Comparison of ENCODE assay signal across 16 mouse cellular contexts in genomic region chr8:13283200-13283599, GRCm38 (mm10). TPM values are rescaled to one million over a fixed set of nuclear protein-coding genes. Genes with fewer than 3 reads are reported as not detected.
A peak's percentile ranks its signal among the peaks of the same experiment; 100 is the strongest.
DNase-seq lines count a peak whose midpoint lies in the region; ATAC-seq and TF ChIP-seq lines count a peak whose summit lies in the region.
"Had no signal": no experiment of that assay in that cellular context is flagged by ENCODE, and none has a peak within 500 bp of the region (broad histone marks: within the 10 kb centered on the region; RNA-seq: fewer than 3 reads in every experiment).

No protein-coding gene starts in this region.

- H3K9ac ChIP-seq in heart, embryonic 14.5 days (ENCODE audit: low read length): no peak overlapping the region
- H3K9ac ChIP-seq in liver, embryonic 14.5 days (replicated peaks): no peak overlapping the region
- H3K9ac ChIP-seq: limb, embryonic 15.5 days had no signal

- peak overlapping the region; percentile 18; the same call in 1 of the 2 replicates for H3K4me2 ChIP-seq in heart, embryonic 14.5 days (ENCODE audit: low read length)
- H3K4me2 ChIP-seq in liver, embryonic 14.5 days (ENCODE audit: low read depth): no peak overlapping the region
- H3K4me2 ChIP-seq: limb, embryonic 15.5 days had no signal

- DNase-seq in heart, adult 11 months: no peak
- no peak for DNase-seq in liver, embryonic 14.5 days (ENCODE audit: low read depth in 3 of 3, low spot score in 3 of 3)
- no peak for DNase-seq in liver
- peak; percentile 55 for DNase-seq in ES-CJ7 (ENCODE audit: low read depth, low spot score)
- DNase-seq in ZHBTc4 (ENCODE audit: low read depth, low spot score): peak; percentile 67
- no peak for DNase-seq in left cerebral cortex, postnatal 10 days (ENCODE audit: extremely low spot score in 1 of 2, low spot score in 2 of 2)
- DNase-seq: cerebellum, adult 8-10 months; embryo, embryonic 11 days; kidney, adult 11 months; lung, postnatal 36 days; midbrain, embryonic 14.5 days; thymus, postnatal 25 days had no signal

- H3K27me3 ChIP-seq in heart, embryonic 14.5 days (ENCODE audit: control insufficient read depth, insufficient read depth, low read length): no peaks in the 10 kb centered on the region
- H3K27me3 ChIP-seq in liver, embryonic 14.5 days (ENCODE audit: control insufficient read depth, insufficient read depth, low read length): no peaks in the 10 kb centered on the region
- H3K27me3 ChIP-seq: limb, embryonic 15.5 days had no signal

- H3K27ac ChIP-seq in heart, embryonic 14.5 days (replicated peaks in 1 of 2; ENCODE audit: control insufficient read depth in 1 of 2, insufficient read depth in 1 of 2, low read depth in 2 of 2, low read length in 2 of 2): peak overlapping the region; percentile 62 to 67; a peak in 2 of 4 replicates
- no peak overlapping the region for H3K27ac ChIP-seq in liver, embryonic 14.5 days
- H3K27ac ChIP-seq: limb, embryonic 15.5 days had no signal

- H3K4me3 ChIP-seq in heart, embryonic 14.5 days (ENCODE audit: control insufficient read depth in 1 of 2, insufficient read depth in 1 of 2, low read depth in 1 of 2, low read length in 2 of 2): no peak overlapping the region
- no peak overlapping the region for H3K4me3 ChIP-seq in liver, embryonic 14.5 days (ENCODE audit: insufficient read depth in 1 of 2, low read depth in 2 of 2, low read length in 2 of 2)
- H3K4me3 ChIP-seq: limb, embryonic 15.5 days had no signal

- no peak for TF ChIP-seq EP300 in liver, embryonic 14.5 days (IDR thresholded peaks at IDR 0.05; ENCODE audit: low read depth)

- intact Hi-C loops in left cerebral cortex, postnatal 10 days (cut with DNase I): no loop called here

- ATAC-seq in heart, embryonic 14.5 days (ENCODE audit: insufficient number of reproducible peaks, insufficient read depth, low FRiP score, low read depth): no peak
- no peak for ATAC-seq in liver, embryonic 14.5 days (ENCODE audit: insufficient read depth)

- peaks cover 8 to 23% of the 10 kb centered on the region in 2 experiments; a peak in 3 of 4 replicates for H3K4me1 ChIP-seq in heart, embryonic 14.5 days (ENCODE audit: control insufficient read depth in 2 of 2, insufficient read depth in 2 of 2, low read length in 2 of 2)
- H3K4me1 ChIP-seq in liver, embryonic 14.5 days (replicated peaks; ENCODE audit: control insufficient read depth in 2 of 2, insufficient read depth in 2 of 2, low read length in 1 of 2): peaks cover 4 to 7% of the 10 kb centered on the region in 2 experiments; a peak in 3 of 4 replicates

- WGBS in heart, embryonic 14.5 days: 73% methylated on average over 1 of the region's 1 CpGs
- WGBS in liver, embryonic 14.5 days (ENCODE audit: insufficient replicate concordance): 73% methylated on average over 1 of the region's 1 CpGs

- peak; percentile 45 for TF ChIP-seq CTCF in liver, embryonic 14.5 days (IDR thresholded peaks at IDR 0.05; ENCODE audit: low read depth)

- H3K36me3 ChIP-seq in heart, embryonic 14.5 days (ENCODE audit: control insufficient read depth, insufficient read depth, low read length): peaks cover 7% of the 10 kb centered on the region
- no peaks in the 10 kb centered on the region for H3K36me3 ChIP-seq in liver, embryonic 14.5 days (replicated peaks; ENCODE audit: control insufficient read depth, insufficient read depth, low read depth)
- H3K36me3 ChIP-seq: limb, embryonic 15.5 days had no signal

- no peaks in the 10 kb centered on the region for H3K9me3 ChIP-seq in heart, embryonic 14.5 days (ENCODE audit: control insufficient read depth, low read length)
- no peaks in the 10 kb centered on the region; the same call in 1 of the 2 replicates for H3K9me3 ChIP-seq in liver, embryonic 14.5 days (ENCODE audit: control insufficient read depth, low read length)
- H3K9me3 ChIP-seq: limb, embryonic 15.5 days had no signal

RNA-seq across cellular contexts. Expression of gene Dcun1d2, which starts 4.7 kb away (rescaled TPM):
- polyA plus RNA-seq in heart, embryonic 14.5 days (2014; fragmentation: Nextera tagmentation; extraction: Ambion mirVana): 30.4 and 30.9 TPM in 2 replicates
- 6.5 and 7.1 TPM in 2 replicates for polyA plus RNA-seq in liver, embryonic 14.5 days (2012; rRNA removed)
- polyA plus RNA-seq in liver, embryonic 14.5 days (2014; fragmentation: Nextera tagmentation; extraction: Ambion mirVana): 7.9 and 8.7 TPM in 2 replicates
- 10 to 100 TPM; 24.7 to 26.9 TPM for total RNA-seq in left cerebral cortex, postnatal 10 days (2021)

RNA-seq across cellular contexts. Expression of gene Tmco3, which starts 4.8 kb away (rescaled TPM):
- 37.2 and 39.6 TPM in 2 replicates for polyA plus RNA-seq in heart, embryonic 14.5 days (2014; fragmentation: Nextera tagmentation; extraction: Ambion mirVana)
- polyA plus RNA-seq in liver, embryonic 14.5 days (2012; rRNA removed): 2.6 and 3.7 TPM in 2 replicates
- polyA plus RNA-seq in liver, embryonic 14.5 days (2014; fragmentation: Nextera tagmentation; extraction: Ambion mirVana): 3.9 and 5.5 TPM in 2 replicates
- total RNA-seq in left cerebral cortex, postnatal 10 days (2021): 10 to 100 TPM; 43.2 to 45.2 TPM

RNA-seq across cellular contexts. Expression of gene Adprhl1, which starts 29.2 kb away (rescaled TPM):
- polyA plus RNA-seq in heart, embryonic 14.5 days (2014; fragmentation: Nextera tagmentation; extraction: Ambion mirVana): 225 and 239 TPM in 2 replicates
- polyA plus RNA-seq in liver, embryonic 14.5 days (2012; rRNA removed): not detected in 2 replicates
- not detected in 2 replicates for polyA plus RNA-seq in liver, embryonic 14.5 days (2014; fragmentation: Nextera tagmentation; extraction: Ambion mirVana)
- 1 to 10 TPM; 1.3 to 1.9 TPM for total RNA-seq in left cerebral cortex, postnatal 10 days (2021)
- polyA plus RNA-seq: large intestine, adult 2 months; midbrain, embryonic 14.5 days; stomach, embryonic 14.5 days had no signal

RNA-seq across cellular contexts. Expression of gene Tfdp1, which starts 55.4 kb away (rescaled TPM):
- 79.0 and 82.2 TPM in 2 replicates for polyA plus RNA-seq in heart, embryonic 14.5 days (2014; fragmentation: Nextera tagmentation; extraction: Ambion mirVana)
- 86.2 and 108 TPM in 2 replicates for polyA plus RNA-seq in liver, embryonic 14.5 days (2012; rRNA removed)
- polyA plus RNA-seq in liver, embryonic 14.5 days (2014; fragmentation: Nextera tagmentation; extraction: Ambion mirVana): 90.1 and 107 TPM in 2 replicates
- 10 to 100 TPM; 63.1 to 65.1 TPM for total RNA-seq in left cerebral cortex, postnatal 10 days (2021)

Comparison
In these comparisons a context has a peak if more than half of its experiments do, and no peak if none do; other contexts are left out.
1. DNase-seq: peak in ES-CJ7 (single experiment) and ZHBTc4 (single experiment); none in heart, adult 11 months (single experiment), liver, embryonic 14.5 days (0 of 3), liver (single experiment) and left cerebral cortex, postnatal 10 days (0 of 2).
2. RNA of gene Adprhl1, which starts 29.2 kb away (polyA plus RNA-seq): 225 to 239 TPM in heart, embryonic 14.5 days; not detected in liver, embryonic 14.5 days; every median in the first group is over 100 times any median in the second.